Mouse (Mus musculus) small intestine, adult 2 months (tissue): ENCODE measurements around the gene Vav3.

Experiments
- CTCF ChIP-seq: fragments of 200-500 bp; IDR thresholded peaks from 2 replicates; pipeline ENCODE4 v1.5.1; 2012; ENCODE audit warnings: low read depth, mild to moderate bottlenecking, control low read depth, inconsistent platforms, low read length, moderate library complexity, mixed read lengths; ENCODE audit not compliant: insufficient replicate concordance, insufficient read length; ENCODE audit errors: extremely low read depth
- POLR2A ChIP-seq: fragments of 200-500 bp; IDR thresholded peaks from 2 replicates; pipeline ENCODE4 v1.6.1; 2012; ENCODE audit warnings: low read depth, mild to moderate bottlenecking, control low read depth, inconsistent platforms, low read length, moderate library complexity

GRCm38 (mm10) chr3:109298857-109299256 is 41.6 kb upstream of the Vav3 start:
- TF ChIP-seq CTCF (no peak), POLR2A (no peak)
